Mouse (Mus musculus): Measurements from ENCODE around the gene Samd10.

GRCm38 (mm10) chr2:181571941-181572670, 26.9 kb downstream of the Samd10 start:
- no peak for TF ChIP-seq GATA1 (IDR thresholded peaks at IDR 0.05; ENCODE audit: borderline replicate concordance, low read length)
- TF ChIP-seq FLI1 (IDR thresholded peaks at IDR 0.05; ENCODE audit: low read length): no peak

Data from megakaryocyte, embryonic 14.5 days (primary cell).